Mouse (Mus musculus): ENCODE data around the gene Copg1.

DNA sequence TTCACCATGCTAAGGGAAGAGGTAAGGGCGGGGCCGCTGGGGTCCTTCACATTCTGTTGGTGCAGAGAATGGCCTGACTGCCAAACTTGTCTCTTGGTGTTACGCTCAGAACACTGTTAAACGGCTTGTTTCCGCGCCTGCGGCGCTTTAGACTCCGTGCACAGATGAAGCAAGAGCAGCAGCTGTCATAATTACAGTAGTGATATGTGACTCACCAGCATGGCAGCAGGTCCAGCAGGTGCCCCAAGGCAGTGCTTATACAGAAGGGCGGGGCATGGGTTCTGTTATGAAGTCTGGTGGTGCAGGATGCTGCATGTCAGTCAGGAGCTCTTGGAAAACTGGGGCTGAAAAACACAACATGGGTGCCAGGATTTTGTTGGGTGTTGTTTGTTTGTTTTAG, 10.4 kb downstream of the Copg1 start:
- TF ChIP-seq POLR2A (IDR thresholded peaks at IDR 0.05; ENCODE audit: low read depth, low read length), result no peak
- no peak for TF ChIP-seq CTCF (IDR thresholded peaks at IDR 0.05; ENCODE audit: borderline replicate concordance, insufficient read depth, low read length)
